Mouse (Mus musculus): ENCODE data around the gene Olfr1279. TPM values are rescaled to one million over a fixed set of nuclear protein-coding genes. Genes with fewer than 3 reads are reported as not detected.

Gene Olfr1279
- polyA plus RNA-seq, 1 experiment from 2014 or later = not detected

Other genes with a start within 250 kb of the Olfr1279 start
- gene Gm13941, start 194.7 kb upstream of the Olfr1279 start, polyA plus RNA-seq (2015; fragmentation: Nextera tagmentation; extraction: Ambion mirVana) = not detected in 2 replicates
- not detected in 2 replicates for gene Gm15130, start 147.7 kb upstream of the Olfr1279 start, polyA plus RNA-seq (2015; fragmentation: Nextera tagmentation; extraction: Ambion mirVana)
- not detected in 2 replicates for gene 4930430A15Rik, start 71.0 kb upstream of the Olfr1279 start, polyA plus RNA-seq (2015; fragmentation: Nextera tagmentation; extraction: Ambion mirVana)
- not detected in 2 replicates for gene Olfr1275, start 65.3 kb upstream of the Olfr1279 start, polyA plus RNA-seq (2015; fragmentation: Nextera tagmentation; extraction: Ambion mirVana)
- gene Olfr1276, start 46.1 kb upstream of the Olfr1279 start, polyA plus RNA-seq (2015; fragmentation: Nextera tagmentation; extraction: Ambion mirVana) = not detected in 2 replicates
- gene Olfr1277, start 26.5 kb upstream of the Olfr1279 start, polyA plus RNA-seq (2015; fragmentation: Nextera tagmentation; extraction: Ambion mirVana) = not detected in 2 replicates
- not detected in 2 replicates for gene Olfr1278, start 10.5 kb upstream of the Olfr1279 start, polyA plus RNA-seq (2015; fragmentation: Nextera tagmentation; extraction: Ambion mirVana)
- not detected in 2 replicates for gene Olfr1280, start 13.4 kb downstream of the Olfr1279 start, polyA plus RNA-seq (2015; fragmentation: Nextera tagmentation; extraction: Ambion mirVana)
- not detected in 2 replicates for gene Olfr1281, start 25.9 kb downstream of the Olfr1279 start, polyA plus RNA-seq (2015; fragmentation: Nextera tagmentation; extraction: Ambion mirVana)
- not detected in 2 replicates for gene Olfr1282, start 35.4 kb downstream of the Olfr1279 start, polyA plus RNA-seq (2015; fragmentation: Nextera tagmentation; extraction: Ambion mirVana)
- gene Olfr1283, start 66.2 kb downstream of the Olfr1279 start, polyA plus RNA-seq (2015; fragmentation: Nextera tagmentation; extraction: Ambion mirVana) = not detected in 2 replicates
- gene Olfr1284, start 74.9 kb downstream of the Olfr1279 start, polyA plus RNA-seq (2015; fragmentation: Nextera tagmentation; extraction: Ambion mirVana) = not detected in 2 replicates
- gene Olfr1286, start 122.5 kb downstream of the Olfr1279 start, polyA plus RNA-seq (2015; fragmentation: Nextera tagmentation; extraction: Ambion mirVana) = not detected in 2 replicates
- not detected in 2 replicates for gene Olfr1287, start 148.5 kb downstream of the Olfr1279 start, polyA plus RNA-seq (2015; fragmentation: Nextera tagmentation; extraction: Ambion mirVana)
- gene Olfr1288, start 173.5 kb downstream of the Olfr1279 start, polyA plus RNA-seq (2015; fragmentation: Nextera tagmentation; extraction: Ambion mirVana) = not detected in 2 replicates
- gene Olfr1289, start 180.2 kb downstream of the Olfr1279 start, polyA plus RNA-seq (2015; fragmentation: Nextera tagmentation; extraction: Ambion mirVana) = not detected in 2 replicates
- gene Olfr1290, start 193.2 kb downstream of the Olfr1279 start, polyA plus RNA-seq (2015; fragmentation: Nextera tagmentation; extraction: Ambion mirVana) = not detected in 2 replicates
- not detected in 2 replicates for gene Olfr1291-ps1, start 196.5 kb downstream of the Olfr1279 start, polyA plus RNA-seq (2015; fragmentation: Nextera tagmentation; extraction: Ambion mirVana)
- gene Olfr1293-ps, start 224.6 kb downstream of the Olfr1279 start, polyA plus RNA-seq (2015; fragmentation: Nextera tagmentation; extraction: Ambion mirVana) = not detected in 2 replicates
- gene Olfr1294, start 239.7 kb downstream of the Olfr1279 start, polyA plus RNA-seq (2015; fragmentation: Nextera tagmentation; extraction: Ambion mirVana) = not detected in 2 replicates

Data from forebrain, embryonic 16.5 days (tissue).